Comparison of ENCODE assay signal across 35 mouse cellular contexts in the genomic region with DNA sequence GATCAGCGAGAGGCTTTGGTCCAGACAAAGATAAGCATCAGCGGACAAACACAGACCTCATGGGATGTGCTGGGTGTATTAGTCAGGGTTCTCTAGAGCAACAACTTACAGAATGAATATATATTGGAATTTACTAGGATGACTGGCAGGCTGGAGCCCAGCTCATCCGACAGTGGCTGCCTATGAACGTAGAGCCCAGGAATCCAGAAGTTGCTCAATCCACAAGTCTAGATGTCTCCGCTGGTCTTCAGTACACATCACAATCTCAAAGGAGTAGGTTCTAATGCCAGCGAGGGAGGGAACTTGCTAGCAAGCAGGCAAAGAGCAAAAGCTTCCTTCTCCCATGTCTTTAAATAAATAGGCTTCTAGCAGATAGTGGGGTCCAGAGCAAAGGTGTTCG.
"Had no signal": no experiment of that assay in that cellular context is flagged by ENCODE, and none has a peak within 500 bp of the region (broad histone marks: within the 10 kb centered on the region; RNA-seq: fewer than 3 reads in every experiment).

No protein-coding gene starts in this region.

- H3K9me3 ChIP-seq: heart, embryonic 10.5 days; heart, embryonic 13.5 days; heart, embryonic 15.5 days; hindbrain, embryonic 15.5 days; intestine, embryonic 15.5 days; kidney, embryonic 15.5 days had no signal

- H3K4me2 ChIP-seq: heart, embryonic 11.5 days; heart, embryonic 12.5 days; heart, embryonic 13.5 days; heart, embryonic 15.5 days; hindbrain, embryonic 12.5 days; hindbrain, embryonic 13.5 days; hindbrain, embryonic 14.5 days; hindbrain, embryonic 15.5 days; intestine, embryonic 15.5 days; kidney, embryonic 15.5 days had no signal

- H3K36me3 ChIP-seq: heart, embryonic 15.5 days; hindbrain, embryonic 15.5 days; intestine, embryonic 15.5 days; kidney, embryonic 15.5 days had no signal

- H3K4me1 ChIP-seq: hindbrain, embryonic 15.5 days had no signal

- H3K4me3 ChIP-seq: heart, embryonic 10.5 days; heart, embryonic 12.5 days; heart, embryonic 13.5 days; heart, embryonic 15.5 days; hindbrain, embryonic 10.5 days; hindbrain, embryonic 12.5 days; hindbrain, embryonic 13.5 days; hindbrain, embryonic 15.5 days; intestine, embryonic 15.5 days; kidney, embryonic 15.5 days; layer of hippocampus, adult 2 months had no signal

- DNase-seq: heart, postnatal 10 days; heart, postnatal 14 days; heart, postnatal 36 days; heart, postnatal 4 days; kidney, adult 11 months; kidney, adult 18-20 months; kidney, adult 2 months; kidney, adult 8-10 months; kidney, adult 9 months; kidney, postnatal 10 days; kidney, postnatal 14 days; kidney, postnatal 25 days; kidney, postnatal 36 days; kidney, postnatal 4 days; layer of hippocampus, adult 9-11 months; layer of hippocampus, postnatal 36 days had no signal

- H3K27me3 ChIP-seq: heart, embryonic 12.5 days; heart, embryonic 13.5 days; heart, embryonic 15.5 days; hindbrain, embryonic 12.5 days; hindbrain, embryonic 13.5 days; hindbrain, embryonic 15.5 days; intestine, embryonic 15.5 days; kidney, embryonic 15.5 days had no signal

- H3K27ac ChIP-seq: heart, embryonic 10.5 days; heart, embryonic 13.5 days; heart, embryonic 15.5 days; hindbrain, embryonic 12.5 days; hindbrain, embryonic 13.5 days; hindbrain, embryonic 14.5 days; hindbrain, embryonic 15.5 days; hindbrain, postnatal 0 days; intestine, embryonic 15.5 days; kidney, embryonic 15.5 days; kidney, postnatal 0 days; layer of hippocampus, adult 2 months had no signal

- ATAC-seq: hindbrain, embryonic 16.5 days; hindbrain, postnatal 0 days; inflammation-experienced regulatory T-cells, adult 6 months; intestine, embryonic 15.5 days; intestine, embryonic 16.5 days; intestine, postnatal 0 days had no signal

- H3K9ac ChIP-seq: heart, embryonic 12.5 days; heart, embryonic 13.5 days; heart, embryonic 15.5 days; hindbrain, embryonic 12.5 days; hindbrain, embryonic 13.5 days; hindbrain, embryonic 14.5 days; hindbrain, embryonic 15.5 days; intestine, embryonic 15.5 days; kidney, embryonic 15.5 days had no signal
